Mouse (Mus musculus) heart, postnatal 25 days (tissue): ENCODE measurements around the gene Fam49a. TPM values are rescaled to one million over a fixed set of nuclear protein-coding genes. Genes with fewer than 3 reads are reported as not detected.

Experiments
- DNase-seq: peaks from one replicate; pipeline ENCODE4 v3.0.0; 2022; ENCODE audit warnings: low spot score
- intact Hi-C: fragments of 180-260 bp; cut with DNase I; formaldehyde crosslinking; loops from one replicate; pipeline ENCODE4 v1.15.1; 2025
- total RNA-seq, 2 experiments: library from RNA; stranded (reverse); gene quantifications; 2 replicates each; pipeline ENCODE4 v1.2.3; 2021

Gene Fam49a
- total RNA-seq, 2 experiments from 2014 or later = 9.5 to 10.0 TPM

GRCm38 (mm10) chr12:12263371-12263791 lies 1.4 kb downstream of the Fam49a start:
- DNase-seq = no peak
- intact Hi-C loops = loop anchor here (5.0 kb wide), 1 partner anchor 39 kb away; no protein-coding TSS in a partner anchor

- no peak for DNase-seq
- intact Hi-C loops = loop anchor here (5.0 kb wide), 1 partner anchor 38 kb away; no protein-coding TSS in a partner anchor
These were observed 2.2 kb downstream of the Fam49a start for GRCm38 (mm10) chr12:12264151-12264550.

- no peak for DNase-seq
- intact Hi-C loops = no loop called here
These were observed 4.6 kb downstream of the Fam49a start for GRCm38 (mm10) chr12:12266552-12266951.

GRCm38 (mm10) chr12:12270495-12270894 lies 8.6 kb downstream of the Fam49a start:
- no peak for DNase-seq
- intact Hi-C loops = no loop called here

- no peak for DNase-seq
- intact Hi-C loops = no loop called here
These were observed 12.2 kb downstream of the Fam49a start for GRCm38 (mm10) chr12:12274115-12274514.

GRCm38 (mm10) chr12:12275124-12275779 lies 13.3 kb downstream of the Fam49a start:
- intact Hi-C loops = no loop called here
- DNase-seq = no peak

GRCm38 (mm10) chr12:12277741-12278463 lies 16.0 kb downstream of the Fam49a start:
- DNase-seq = no peak
- intact Hi-C loops = no loop called here

GRCm38 (mm10) chr12:12278464-12278872 lies 16.5 kb downstream of the Fam49a start:
- no peak for DNase-seq
- intact Hi-C loops = no loop called here

GRCm38 (mm10) chr12:12283702-12284288 lies 21.9 kb downstream of the Fam49a start:
- no peak for DNase-seq
- intact Hi-C loops = no loop called here

- intact Hi-C loops = no loop called here
- peak; percentile 52 for DNase-seq
These were observed 22.6 kb downstream of the Fam49a start for GRCm38 (mm10) chr12:12284521-12284920.

GRCm38 (mm10) chr12:12287131-12287786 lies 25.3 kb downstream of the Fam49a start:
- intact Hi-C loops = no loop called here

GRCm38 (mm10) chr12:12287787-12288132 lies 25.8 kb downstream of the Fam49a start:
- intact Hi-C loops = no loop called here

More at GRCm38 (mm10) chr12:12287131-12287786, 25.3 kb downstream of the Fam49a start:
- no peak for DNase-seq

GRCm38 (mm10) chr12:12288586-12288985 lies 26.6 kb downstream of the Fam49a start:
- intact Hi-C loops = no loop called here
- no peak for DNase-seq

More at GRCm38 (mm10) chr12:12287787-12288132, 25.8 kb downstream of the Fam49a start:
- DNase-seq = no peak

GRCm38 (mm10) chr12:12289636-12290035 lies 27.7 kb downstream of the Fam49a start:
- no peak for DNase-seq
- intact Hi-C loops = no loop called here

GRCm38 (mm10) chr12:12292043-12292618 lies 30.2 kb downstream of the Fam49a start:
- no peak for DNase-seq
- intact Hi-C loops = no loop called here

- no peak for DNase-seq
- intact Hi-C loops = no loop called here
These were observed 32.6 kb downstream of the Fam49a start for GRCm38 (mm10) chr12:12294380-12295171.

GRCm38 (mm10) chr12:12298451-12298850 lies 36.5 kb downstream of the Fam49a start:
- DNase-seq = no peak
- intact Hi-C loops = no loop called here

GRCm38 (mm10) chr12:12299303-12299702 lies 37.4 kb downstream of the Fam49a start:
- no peak for DNase-seq
- intact Hi-C loops = no loop called here

GRCm38 (mm10) chr12:12301149-12301548 lies 39.2 kb downstream of the Fam49a start:
- intact Hi-C loops = loop anchor here (5.0 kb wide), 1 partner anchor 39 kb away; the partner anchor contains the start of gene Fam49a
- DNase-seq = no peak
